Mouse (Mus musculus) liver, adult 2 months (tissue): ENCODE measurements at regions not wholly inside any gene's neighbourhood (a gene's known extent, or its start where the extent isn't known, plus 50 kb on each side); places are given as distances from the start of the nearest gene placed in this dataset.

Experiments
- CTCF ChIP-seq: fragments of 200-500 bp; IDR thresholded peaks from 2 replicates; pipeline ENCODE4 v1.5.1; 2011; ENCODE audit warnings: low read depth, low read length, control low read depth
- POLR2A ChIP-seq: fragments of 200-500 bp; IDR thresholded peaks from 2 replicates; pipeline ENCODE4 v1.6.1; 2011; ENCODE audit warnings: low read length, control low read depth; ENCODE audit not compliant: insufficient read depth; ENCODE audit errors: extremely low read depth

GRCm38 (mm10) chr17:88209565-88209964, 144.5 kb upstream of the Fbxo11 start:
- no peak for TF ChIP-seq CTCF
- no peak for TF ChIP-seq POLR2A
